Mouse (Mus musculus) heart, embryonic 11.5 days (tissue): ENCODE results near the gene Foxc1. TPM values are rescaled to one million over a fixed set of nuclear protein-coding genes. Genes with fewer than 3 reads are reported as not detected.

Source experiments
- ATAC-seq: fragments of 200-750 bp; cut with Nextera tagmentation; replicated peaks from 2 replicates; pipeline ENCODE4 v1.8.0; 2017; ENCODE audit warnings: moderate library complexity; ENCODE audit not compliant: insufficient number of reproducible peaks, low FRiP score, low TSS enrichment
- H3K27ac ChIP-seq: fragments of 300-500 bp; sonication (generic); 2 replicates; pipeline ENCODE4 v1.5.1; 2014; ENCODE audit warnings: mild to moderate bottlenecking, low read depth, low read length
- H3K27me3 ChIP-seq: fragments of 300-500 bp; sonication (generic); 2 replicates; pipeline ENCODE4 v1.6.1; 2014; ENCODE audit warnings: mild to moderate bottlenecking, low read length, mixed read lengths; ENCODE audit not compliant: control insufficient read depth, insufficient read depth
- H3K36me3 ChIP-seq: fragments of 300-500 bp; sonication (generic); 2 replicates; pipeline ENCODE4 v1.6.1; 2014; ENCODE audit warnings: mild to moderate bottlenecking, low read length, moderate library complexity, mixed read lengths; ENCODE audit not compliant: control insufficient read depth, insufficient read depth
- H3K4me1 ChIP-seq: fragments of 300-500 bp; sonication (generic); 2 replicates; pipeline ENCODE4 v1.6.1; 2014; ENCODE audit warnings: low read length; ENCODE audit not compliant: control insufficient read depth, insufficient read depth
- H3K4me2 ChIP-seq: fragments of 300-500 bp; sonication (generic); 2 replicates; pipeline ENCODE4 v1.6.1; 2014; ENCODE audit warnings: mild to moderate bottlenecking, moderate library complexity
- H3K4me3 ChIP-seq: fragments of 300-500 bp; sonication (generic); 2 replicates; pipeline ENCODE4 v1.5.1; 2014; ENCODE audit warnings: low read depth, low read length
- H3K9ac ChIP-seq: fragments of 300-500 bp; sonication (generic); 2 replicates; pipeline ENCODE4 v1.6.1; 2014; ENCODE audit warnings: mild to moderate bottlenecking, low read depth, low read length, moderate library complexity
- H3K9me3 ChIP-seq: fragments of 300-500 bp; sonication (generic); replicated peaks from 2 replicates; pipeline ENCODE4 v1.6.1; 2016; ENCODE audit warnings: low read length; ENCODE audit not compliant: control insufficient read depth
- WGBS: fragments of 180-500 bp; shearing (Covaris S2); extraction: QIAGEN DNeasy Blood & Tissue Kit; methylation state at CpG from one replicate; pipeline ENCODE4 v1.1.7; 2014; ENCODE audit not compliant: insufficient replicate concordance; 5-methylcytosine and 5-hydroxymethylcytosine counted together
- polyA plus RNA-seq: library from polyadenylated mRNA; unstranded; fragments of >200 nt; fragmentation: Nextera tagmentation; extraction: Ambion mirVana; gene quantifications from 2 replicates; pipeline ENCODE4 v1.2.1, GENCODE M21; 2014

The Foxc1 gene
- polyA plus RNA-seq = 4.0 and 4.2 TPM in 2 replicates

DNA sequence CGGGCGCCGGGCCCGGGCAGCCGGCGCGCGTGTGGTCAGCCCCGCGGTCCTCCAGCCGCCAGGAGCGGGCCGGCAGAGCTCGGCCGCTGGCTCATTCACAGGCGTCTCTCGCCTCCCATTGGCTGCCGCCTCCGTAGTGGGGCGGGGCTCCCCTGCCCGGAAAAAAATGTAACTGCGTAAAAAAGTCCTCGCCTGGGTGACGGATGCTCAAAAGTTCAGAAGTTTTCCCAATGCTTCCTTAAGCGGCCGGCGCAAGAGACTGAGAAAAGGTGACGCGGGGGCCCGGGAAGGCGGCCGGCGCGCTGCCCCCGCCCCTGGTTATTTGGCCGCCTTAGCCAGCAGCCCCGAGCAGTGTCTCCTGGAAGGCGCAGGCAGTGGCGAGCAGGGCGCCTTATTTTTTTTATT, at the start of gene Foxc1:
Gene Foxc1, plus strand, starts transcription at position 206 of the 405 bp plus-strand sequence.
- Histone ChIP-seq H3K36me3 (no peaks in the 10 kb centered on the region), H3K4me3 (peak within 1 kb of the TSS; percentile 70), H3K9me3 (no peaks in the 10 kb centered on the region), H3K27me3 (peaks cover 72% of the 10 kb centered on the region), H3K27ac (peak within 1 kb of the TSS; percentile 99), H3K9ac (peak within 1 kb of the TSS; percentile 92), H3K4me2 (peak within 1 kb of the TSS; percentile 91), H3K4me1 (peaks cover 16% of the 10 kb centered on the region)
- peak; percentile 85 for ATAC-seq
- under 1% methylated on average over 23 of the region's 40 CpGs for WGBS

DNA sequence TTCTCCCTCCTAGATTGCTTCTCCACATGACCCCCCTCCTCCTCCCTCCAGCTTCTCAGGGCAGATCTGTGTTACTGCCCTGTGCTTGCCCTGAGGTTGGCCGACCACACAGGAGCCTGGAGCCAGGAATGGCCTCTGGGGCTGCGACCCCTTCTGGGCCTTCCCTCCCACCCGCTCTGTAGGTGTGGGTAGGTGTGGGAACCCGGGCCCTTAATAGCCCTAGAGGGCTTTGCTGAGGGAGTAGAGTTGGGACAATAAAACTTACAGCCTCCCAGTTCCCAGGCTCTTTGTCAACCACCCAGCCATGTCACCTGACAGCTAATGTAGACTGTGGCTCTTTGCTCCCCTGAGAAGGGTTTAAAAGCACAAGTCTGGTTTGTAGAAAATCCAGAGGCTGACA, 46.0 kb upstream of the Foxc1 start:
- 34% methylated on average over 4 of the region's 4 CpGs for WGBS
- Histone ChIP-seq H3K4me3 (no peak overlapping the region), H3K9me3 (no peaks in the 10 kb centered on the region), H3K9ac (no peak overlapping the region), H3K4me1 (no peaks in the 10 kb centered on the region), H3K36me3 (no peaks in the 10 kb centered on the region), H3K27ac (no peak overlapping the region), H3K27me3 (no peaks in the 10 kb centered on the region), H3K4me2 (no peak overlapping the region)
- no peak for ATAC-seq

DNA sequence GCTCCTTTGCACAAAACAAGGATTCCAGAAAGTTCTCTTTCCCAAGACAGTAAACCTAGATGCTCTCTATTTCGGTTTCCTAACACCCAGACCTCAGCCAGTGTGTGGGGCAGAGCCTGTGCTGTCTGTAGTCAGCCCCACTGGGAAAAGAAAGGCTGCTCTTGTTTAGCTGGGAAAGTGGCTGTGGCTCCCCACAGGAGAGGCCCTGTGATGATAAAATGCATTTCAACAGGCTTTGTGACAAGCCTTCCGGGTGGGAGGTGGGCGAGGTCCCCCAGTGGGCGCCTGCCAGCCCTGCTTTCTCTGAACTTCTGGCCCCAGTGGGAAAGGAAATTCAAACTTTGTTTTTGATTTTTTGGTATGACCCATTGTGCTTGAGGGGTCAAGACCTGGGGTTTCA, 45.4 kb upstream of the Foxc1 start:
- Histone ChIP-seq H3K36me3 (no peaks in the 10 kb centered on the region), H3K9me3 (no peaks in the 10 kb centered on the region), H3K27me3 (no peaks in the 10 kb centered on the region), H3K4me3 (no peak overlapping the region), H3K4me2 (no peak overlapping the region), H3K4me1 (no peaks in the 10 kb centered on the region), H3K9ac (no peak overlapping the region), H3K27ac (no peak overlapping the region)
- 57% methylated on average over 4 of the region's 4 CpGs for WGBS
- ATAC-seq = no peak

DNA sequence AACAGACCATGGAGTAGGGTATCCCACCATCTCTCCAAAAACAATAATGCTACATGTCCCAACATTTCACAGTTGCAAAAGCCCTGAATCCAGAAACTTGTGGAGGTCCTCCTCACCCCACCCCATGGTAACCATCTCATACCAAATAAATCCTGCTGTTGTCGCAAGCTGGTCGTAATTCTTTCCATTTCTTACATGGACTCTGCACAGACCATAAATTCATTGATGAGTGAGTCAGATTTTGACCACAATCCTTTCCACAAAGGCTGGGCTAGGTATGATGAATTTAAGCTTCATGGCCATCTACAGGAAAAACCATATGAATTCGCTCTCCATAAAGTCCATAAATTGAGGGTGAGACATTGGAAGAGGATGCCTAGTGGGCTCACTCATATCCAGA, 42.0 kb upstream of the Foxc1 start:
- H3K27ac ChIP-seq = no peak overlapping the region
- no peaks in the 10 kb centered on the region for H3K9me3 ChIP-seq
- 87% methylated on average over 3 of the region's 3 CpGs for WGBS
- H3K9ac ChIP-seq = no peak overlapping the region
- no peaks in the 10 kb centered on the region for H3K27me3 ChIP-seq
- no peak for ATAC-seq
- no peaks in the 10 kb centered on the region for H3K36me3 ChIP-seq
- no peaks in the 10 kb centered on the region for H3K4me1 ChIP-seq
- H3K4me3 ChIP-seq = no peak overlapping the region
- no peak overlapping the region for H3K4me2 ChIP-seq

DNA sequence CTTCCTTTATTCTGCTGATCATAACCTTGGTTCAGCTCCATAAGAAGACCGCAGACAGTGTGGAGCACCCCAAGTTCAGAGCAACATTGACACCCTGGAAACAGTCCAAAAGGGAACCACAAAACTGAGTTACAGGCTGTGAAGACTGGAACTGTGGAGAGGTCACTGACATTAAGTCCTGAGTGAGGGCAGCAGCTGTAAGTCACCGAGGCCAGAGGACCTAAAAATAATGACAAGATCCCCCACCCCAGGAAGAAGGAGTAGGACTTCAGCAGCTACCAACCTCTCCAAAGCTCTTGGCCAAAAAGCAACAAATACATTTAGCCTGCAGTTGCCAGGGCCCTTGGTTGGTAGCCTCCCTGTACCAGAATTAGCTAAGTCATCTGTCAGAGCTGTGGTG, 40.9 kb upstream of the Foxc1 start:
- H3K9ac ChIP-seq = no peak overlapping the region
- no peaks in the 10 kb centered on the region for H3K36me3 ChIP-seq
- no peak overlapping the region for H3K27ac ChIP-seq
- no peak overlapping the region for H3K4me3 ChIP-seq
- H3K4me1 ChIP-seq = no peaks in the 10 kb centered on the region
- no peaks in the 10 kb centered on the region for H3K9me3 ChIP-seq
- H3K27me3 ChIP-seq = no peaks in the 10 kb centered on the region
- ATAC-seq = no peak
- 77% methylated on average over 2 of the region's 2 CpGs for WGBS
- no peak overlapping the region for H3K4me2 ChIP-seq

DNA sequence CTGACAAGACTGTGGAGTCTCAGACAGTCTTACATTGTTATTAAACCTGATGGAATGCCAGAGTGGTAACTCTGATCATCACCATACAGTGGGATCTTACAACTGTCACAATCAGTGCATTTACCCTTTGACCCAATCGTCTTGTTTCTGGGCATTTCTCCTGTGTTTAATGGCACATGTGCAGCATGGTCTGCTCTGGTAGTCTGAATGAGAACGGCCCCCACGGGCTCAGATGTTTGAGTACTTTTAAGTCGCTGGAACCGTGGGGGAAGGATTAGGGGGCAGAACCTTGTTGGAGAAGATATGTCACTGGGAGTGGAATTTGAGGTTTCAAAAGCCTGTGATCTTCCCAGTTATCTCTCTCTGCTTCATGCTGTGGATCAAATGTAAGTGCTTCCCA, 33.6 kb upstream of the Foxc1 start:
- no peak for ATAC-seq
- 68% methylated on average over 5 of the region's 5 CpGs for whole genome bisulfite sequencing

DNA sequence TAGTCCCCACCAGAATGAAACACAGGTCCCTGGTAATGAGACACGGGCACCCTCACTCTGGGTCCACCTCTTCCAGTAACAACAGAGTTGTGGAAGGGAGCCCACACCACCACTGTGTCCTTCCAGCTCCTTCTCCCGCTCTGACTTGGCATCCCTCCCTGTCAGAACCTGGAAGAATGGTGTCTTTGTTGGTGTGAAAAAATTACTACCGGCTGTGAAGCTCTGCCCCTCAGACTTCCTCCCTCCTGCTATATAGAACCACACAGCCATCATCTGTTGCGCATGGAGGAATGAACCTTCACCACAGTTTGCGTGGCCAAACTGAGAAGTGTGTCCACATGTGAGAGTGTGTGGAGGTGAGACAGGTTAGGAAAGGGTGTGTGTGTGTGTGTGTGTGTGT, 30.7 kb upstream of the Foxc1 start:
- no peak for ATAC-seq
- Histone ChIP-seq H3K27ac (no peak overlapping the region), H3K36me3 (no peaks in the 10 kb centered on the region), H3K9ac (no peak overlapping the region), H3K4me3 (no peak overlapping the region), H3K4me1 (no peaks in the 10 kb centered on the region), H3K27me3 (no peaks in the 10 kb centered on the region), H3K9me3 (no peaks in the 10 kb centered on the region), H3K4me2 (no peak overlapping the region)
- 66% methylated on average over 5 of the region's 5 CpGs for WGBS

More for the DNA sequence above, 33.6 kb upstream of the Foxc1 start:
- Histone ChIP-seq H3K9ac (no peak overlapping the region), H3K4me1 (no peaks in the 10 kb centered on the region), H3K36me3 (no peaks in the 10 kb centered on the region), H3K27ac (no peak overlapping the region), H3K4me2 (no peak overlapping the region), H3K9me3 (no peaks in the 10 kb centered on the region), H3K27me3 (no peaks in the 10 kb centered on the region), H3K4me3 (no peak overlapping the region)

DNA sequence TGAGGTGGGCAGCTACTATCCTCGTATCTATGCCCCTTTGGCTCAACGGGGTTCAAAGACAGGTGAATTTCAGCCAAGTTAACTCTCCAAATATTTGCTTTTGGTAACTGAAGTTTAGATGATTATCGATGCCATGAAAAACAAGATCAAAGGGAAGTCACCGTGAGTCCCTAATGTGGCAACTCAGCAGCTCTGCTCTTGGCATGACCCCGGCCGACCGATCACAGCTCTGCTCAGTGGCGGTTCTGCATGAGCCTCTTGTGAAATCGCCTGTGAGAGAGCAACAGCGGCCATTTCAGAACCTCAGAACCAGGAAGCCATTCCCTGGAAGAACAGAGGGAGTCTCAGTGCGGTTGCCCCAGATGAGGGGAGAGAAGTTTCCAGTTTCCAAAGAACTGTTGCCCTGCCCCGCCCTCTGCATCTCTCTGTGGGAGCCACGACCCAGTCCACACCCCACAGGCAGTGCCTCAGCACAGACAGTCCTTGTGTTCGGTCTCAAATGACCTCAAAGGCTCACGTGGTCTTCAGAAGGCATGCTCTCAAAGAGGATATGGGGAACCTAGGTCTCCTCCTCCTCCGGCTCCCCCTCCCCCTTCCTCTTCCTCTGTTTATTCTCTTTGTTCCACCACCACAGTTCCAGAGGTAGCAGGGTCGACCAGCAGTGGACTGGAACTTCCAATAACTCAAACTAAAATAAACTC, 27.0 kb upstream of the Foxc1 start:
- H3K9me3 ChIP-seq = no peaks in the 10 kb centered on the region
- no peak overlapping the region for H3K9ac ChIP-seq
- no peak overlapping the region for H3K4me2 ChIP-seq
- H3K27ac ChIP-seq = no peak overlapping the region
- no peaks in the 10 kb centered on the region for H3K4me1 ChIP-seq
- 60% methylated on average over 17 of the region's 17 CpGs for WGBS
- H3K27me3 ChIP-seq = no peaks in the 10 kb centered on the region
- ATAC-seq = no peak
- H3K4me3 ChIP-seq = no peak overlapping the region
- no peaks in the 10 kb centered on the region for H3K36me3 ChIP-seq

DNA sequence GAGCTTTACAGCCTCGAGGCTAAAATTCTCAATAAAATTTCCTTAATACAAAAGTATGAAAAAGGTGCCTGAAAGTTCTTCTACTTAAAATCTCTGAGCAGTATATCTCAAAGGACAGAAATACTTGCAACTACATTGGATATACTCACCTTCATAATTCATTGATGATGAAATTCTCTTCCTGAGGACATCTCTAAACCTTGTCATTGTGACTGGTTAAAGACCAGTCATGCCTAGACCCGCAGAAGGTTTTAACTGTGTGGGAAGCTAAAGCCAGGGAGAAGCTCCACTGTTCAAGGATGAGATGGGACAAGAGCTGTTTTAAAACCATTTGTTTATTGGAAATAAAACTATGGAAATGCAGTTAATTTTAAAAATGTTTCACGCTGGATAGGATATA, 26.1 kb upstream of the Foxc1 start:
- Histone ChIP-seq H3K4me3 (no peak overlapping the region), H3K9me3 (no peaks in the 10 kb centered on the region), H3K36me3 (no peaks in the 10 kb centered on the region), H3K27ac (no peak overlapping the region), H3K4me2 (no peak overlapping the region), H3K4me1 (no peaks in the 10 kb centered on the region), H3K27me3 (no peaks in the 10 kb centered on the region), H3K9ac (no peak overlapping the region)
- ATAC-seq = no peak
- 77% methylated on average over 3 of the region's 3 CpGs for WGBS
